Mouse (Mus musculus) forebrain, embryonic 11.5 days (tissue): Measurements from ENCODE around the gene Alad. TPM values are rescaled to one million over a fixed set of nuclear protein-coding genes. Genes with fewer than 3 reads are reported as not detected.
"Not testable (repeated sequence)": the region's sequence is repeated elsewhere in the genome, so short reads cannot be mapped to it uniquely, and the experiment has no call there.

ENCODE experiments used
- ATAC-seq: fragments of 200-750 bp; cut with Nextera tagmentation; replicated peaks from 2 replicates; pipeline ENCODE4 v1.8.0; 2017; ENCODE audit warnings: moderate TSS enrichment; ENCODE audit not compliant: low FRiP score
- DNase-seq: peaks from one replicate; pipeline ENCODE4 v3.0.0-alpha.2; 2017; ENCODE audit warnings: low spot score
- H3K27ac ChIP-seq: fragments of 300-500 bp; sonication (generic); 2 replicates; pipeline ENCODE4 v1.5.1; 2014; ENCODE audit warnings: low read depth, low read length
- H3K27me3 ChIP-seq: fragments of 300-500 bp; sonication (generic); 2 replicates; pipeline ENCODE4 v1.6.1; 2014; ENCODE audit warnings: mild to moderate bottlenecking, low read length, mixed read lengths; ENCODE audit not compliant: control insufficient read depth, insufficient read depth
- H3K36me3 ChIP-seq: fragments of 300-500 bp; sonication (generic); 2 replicates; pipeline ENCODE4 v1.6.1; 2014; ENCODE audit warnings: mild to moderate bottlenecking, low read length, moderate library complexity, mixed read lengths; ENCODE audit not compliant: control insufficient read depth, insufficient read depth
- H3K4me1 ChIP-seq: fragments of 300-500 bp; sonication (generic); replicated peaks from 2 replicates; pipeline ENCODE4 v1.6.1; 2014; ENCODE audit warnings: low read length, mixed read lengths; ENCODE audit not compliant: control insufficient read depth, insufficient read depth
- H3K4me2 ChIP-seq: fragments of 300-500 bp; sonication (generic); 2 replicates; pipeline ENCODE4 v1.6.1; 2014; ENCODE audit warnings: low read depth, mild to moderate bottlenecking, low read length, moderate library complexity, mixed read lengths; ENCODE audit not compliant: severe bottlenecking
- H3K4me3 ChIP-seq: fragments of 300-500 bp; sonication (generic); 2 replicates; pipeline ENCODE4 v1.5.1; 2014; ENCODE audit warnings: low read depth, low read length
- H3K9ac ChIP-seq: fragments of 300-500 bp; sonication (generic); 2 replicates; pipeline ENCODE4 v1.6.1; 2014; ENCODE audit warnings: low read length
- H3K9me3 ChIP-seq: fragments of 300-500 bp; sonication (generic); 2 replicates; pipeline ENCODE4 v1.6.1; 2016; ENCODE audit warnings: low read length, mixed read lengths; ENCODE audit not compliant: control insufficient read depth
- WGBS: fragments of 180-500 bp; shearing (Covaris S2); extraction: QIAGEN DNeasy Blood & Tissue Kit; methylation state at CpG from one replicate; pipeline ENCODE4 v1.1.7; 2014; 5-methylcytosine and 5-hydroxymethylcytosine counted together
- polyA plus RNA-seq: library from polyadenylated mRNA; unstranded; fragments of >200 nt; fragmentation: Nextera tagmentation; extraction: Ambion mirVana; gene quantifications from 2 replicates; pipeline ENCODE4 v1.2.1, GENCODE M21; 2014

Alad gene
- polyA plus RNA-seq, 1 experiment from 2014 or later, result 89.3 TPM

- Histone ChIP-seq H3K9ac (no peak overlapping the region), H3K4me2 (no peak overlapping the region), H3K9me3 (no peaks in the 10 kb centered on the region), H3K4me1 (no peaks in the 10 kb centered on the region), H3K27ac (no peak overlapping the region), H3K4me3 (no peak overlapping the region), H3K36me3 (no peaks in the 10 kb centered on the region), H3K27me3 (peaks cover under 1% of the 10 kb centered on the region; the same call in 1 of the 2 replicates)
- 94% methylated on average over 15 of the region's 15 CpGs for WGBS
- no peak for DNase-seq
- ATAC-seq, result no peak
Observed at GRCm38 (mm10) chr4:62486162-62486696, 33.5 kb downstream of the Alad start.

GRCm38 (mm10) chr4:62485450-62486161, 34.1 kb downstream of the Alad start:
- peaks cover 5% of the 10 kb centered on the region for H3K27me3 ChIP-seq
- H3K4me1 ChIP-seq, result no peaks in the 10 kb centered on the region
- H3K9ac ChIP-seq, result no peak overlapping the region
- no peaks in the 10 kb centered on the region for H3K9me3 ChIP-seq
- WGBS, result 90% methylated on average over 8 of the region's 8 CpGs
- H3K27ac ChIP-seq, result no peak overlapping the region
- no peak overlapping the region for H3K4me3 ChIP-seq
- no peak overlapping the region for H3K4me2 ChIP-seq
- ATAC-seq (no peak), DNase-seq (no peak)
- no peaks in the 10 kb centered on the region for H3K36me3 ChIP-seq

- H3K9me3 ChIP-seq, result no peaks in the 10 kb centered on the region
- no peak for DNase-seq
Observed at GRCm38 (mm10) chr4:62484928-62485327, 34.8 kb downstream of the Alad start.

GRCm38 (mm10) chr4:62480709-62481605, 38.8 kb downstream of the Alad start:
- DNase-seq (no peak), ATAC-seq (0 out of 2 replicates have a peak, but pooled peaks have one; percentile 21)
- 53% methylated on average over 10 of the region's 10 CpGs for WGBS
- Histone ChIP-seq H3K4me3 (no peak overlapping the region), H3K27ac (no peak overlapping the region), H3K36me3 (no peaks in the 10 kb centered on the region), H3K4me2 (no peak overlapping the region), H3K4me1 (no peaks in the 10 kb centered on the region; the same call in 1 of the 2 replicates), H3K27me3 (peaks cover 20% of the 10 kb centered on the region), H3K9ac (no peak overlapping the region), H3K9me3 (no peaks in the 10 kb centered on the region)

More at GRCm38 (mm10) chr4:62484928-62485327, 34.8 kb downstream of the Alad start:
- Histone ChIP-seq H3K27ac (no peak overlapping the region), H3K9ac (no peak overlapping the region), H3K4me3 (no peak overlapping the region), H3K4me1 (no peaks in the 10 kb centered on the region; the same call in 1 of the 2 replicates), H3K27me3 (peaks cover 12% of the 10 kb centered on the region), H3K4me2 (no peak overlapping the region), H3K36me3 (no peaks in the 10 kb centered on the region)
- ATAC-seq, result no peak
- 90% methylated on average over 3 of the region's 3 CpGs for WGBS

GRCm38 (mm10) chr4:62479937-62480708, 39.6 kb downstream of the Alad start, which contains the start of gene Bspry:
Bspry (plus strand) TSS chr4:62480053.
- H3K4me2 ChIP-seq, result peak within 1 kb of the TSS; percentile 75
- no peak within 1 kb of the TSS; the same call in 1 of the 2 replicates for H3K9ac ChIP-seq
- H3K4me3 ChIP-seq, result peak within 1 kb of the TSS; percentile 37
- ATAC-seq (peak; percentile 75), DNase-seq (peak; percentile 68)
- no peaks in the 10 kb centered on the region for H3K36me3 ChIP-seq
- H3K4me1 ChIP-seq, result no peaks in the 10 kb centered on the region; the same call in 1 of the 2 replicates
- H3K27ac ChIP-seq, result no peak within 1 kb of the TSS
- 2% methylated on average over 70 of the region's 71 CpGs for WGBS
- H3K27me3 ChIP-seq, result peaks cover 20% of the 10 kb centered on the region
- no peaks in the 10 kb centered on the region for H3K9me3 ChIP-seq

- not testable (repeated sequence) for H3K36me3 ChIP-seq, ATAC-seq, H3K27ac ChIP-seq, H3K9me3 ChIP-seq, H3K4me1 ChIP-seq, H3K9ac ChIP-seq, DNase-seq
- 15% methylated on average over 11 of the region's 11 CpGs for WGBS
- Histone ChIP-seq H3K4me3 (peak overlapping the region; percentile 37), H3K4me2 (peak overlapping the region; percentile 75), H3K27me3 (peaks cover 20% of the 10 kb centered on the region)
Observed at GRCm38 (mm10) chr4:62479593-62479936, 40.2 kb downstream of the Alad start.

- Histone ChIP-seq H3K9ac (no peak overlapping the region), H3K36me3 (no peaks in the 10 kb centered on the region), H3K27me3 (peaks cover 20% of the 10 kb centered on the region), H3K27ac (no peak overlapping the region), H3K4me1 (no peaks in the 10 kb centered on the region; the same call in 1 of the 2 replicates), H3K4me3 (no peak overlapping the region), H3K9me3 (no peaks in the 10 kb centered on the region), H3K4me2 (no peak overlapping the region)
- WGBS, result 89% methylated on average over 6 of the region's 6 CpGs
- ATAC-seq, result no peak
- DNase-seq, result no peak
Observed at GRCm38 (mm10) chr4:62477542-62478244, 42.0 kb downstream of the Alad start.
